Mouse (Mus musculus) erythroid progenitor cell, adult 5-6 weeks (primary cell): Measurements from ENCODE around the gene Lmo1. TPM values are rescaled to one million over a fixed set of nuclear protein-coding genes. Genes with fewer than 3 reads are reported as not detected.
"Not testable (repeated sequence)": the region's sequence is repeated elsewhere in the genome, so short reads cannot be mapped to it uniquely, and the experiment has no call there.

Source experiments
- ATAC-seq: replicated peaks from 2 replicates; pipeline ENCODE4 v1.8.0; 2016; ENCODE audit warnings: moderate number of reproducible peaks, mild to moderate bottlenecking, moderate TSS enrichment, inconsistent platforms; ENCODE audit not compliant: poor library complexity, low FRiP score, severe bottlenecking
- total RNA-seq, 2 experiments: library from RNA; stranded (forward) in 1 of 2; stranded (reverse) in 1 of 2; fragments of 150-400 nt in 1 of 2; fragments of 186-747, 209-891 nt in 1 of 2; gene quantifications; 2 replicates each; pipeline versions ENCODE4 v1.2.3 to v1.2.4; 2015 to 2017; ENCODE audit warnings: low replicate concordance in 2 of 2

The Lmo1 gene
- total RNA-seq, 2 experiments from 2014 or later: not detected

GRCm38 (mm10) chr7:109129442-109129841 is 45.6 kb downstream of the Lmo1 start:
- ATAC-seq: no peak

- no peak for ATAC-seq
Measured at GRCm38 (mm10) chr7:109115929-109116328, 59.1 kb downstream of the Lmo1 start.

- ATAC-seq: 0 out of 2 replicates have a peak, but pooled peaks have one; percentile 6
Measured at GRCm38 (mm10) chr7:109115488-109115887, 59.5 kb downstream of the Lmo1 start.

GRCm38 (mm10) chr7:109114950-109115349 is 60.1 kb downstream of the Lmo1 start:
- ATAC-seq: peak; percentile 81

- peak; percentile 76 for ATAC-seq
Measured at GRCm38 (mm10) chr7:109111000-109111399, 64.0 kb downstream of the Lmo1 start.

GRCm38 (mm10) chr7:109104894-109105293 is 70.1 kb downstream of the Lmo1 start:
- ATAC-seq: no peak

- ATAC-seq: no peak
Measured at GRCm38 (mm10) chr7:109101167-109101566, 73.8 kb downstream of the Lmo1 start.

- peak; percentile 86 for ATAC-seq
Measured at GRCm38 (mm10) chr7:109098145-109099018, 76.6 kb downstream of the Lmo1 start.

- no peak for ATAC-seq
Measured at GRCm38 (mm10) chr7:109097203-109097602, 77.8 kb downstream of the Lmo1 start.

- ATAC-seq: no peak
Measured at GRCm38 (mm10) chr7:109096618-109097017, 78.4 kb downstream of the Lmo1 start.

GRCm38 (mm10) chr7:109094294-109094693 is 80.7 kb downstream of the Lmo1 start:
- ATAC-seq: no peak

- ATAC-seq: not testable (repeated sequence)
Measured at GRCm38 (mm10) chr7:109091316-109091715, 83.7 kb downstream of the Lmo1 start.

Other genes starting within 250 kb of the Lmo1 start
- gene Nlrp10, start 245.0 kb downstream of the Lmo1 start, total RNA-seq (2015; ENCODE audit: low replicate concordance): 0.36 TPM in 1 of 2 replicates, not detected in the other
- gene Nlrp10, start 245.0 kb downstream of the Lmo1 start, total RNA-seq (2017; ENCODE audit: low replicate concordance): not detected in 2 replicates
- gene Eif3f, start 240.8 kb downstream of the Lmo1 start, total RNA-seq (2015; ENCODE audit: low replicate concordance): 51.1 and 68.1 TPM in 2 replicates
- 25.4 and 26.3 TPM in 2 replicates for gene Eif3f, start 240.8 kb downstream of the Lmo1 start, total RNA-seq (2017; ENCODE audit: low replicate concordance)
- gene Tub, start 224.9 kb downstream of the Lmo1 start, total RNA-seq (2015; ENCODE audit: low replicate concordance): not detected in 2 replicates
- gene Tub, start 224.9 kb downstream of the Lmo1 start, total RNA-seq (2017; ENCODE audit: low replicate concordance): 0.64 TPM in 1 of 2 replicates, not detected in the other
- gene Ric3, start 91.9 kb downstream of the Lmo1 start, total RNA-seq (2015; ENCODE audit: low replicate concordance): not detected in 2 replicates
- 0.61 TPM in 1 of 2 replicates, not detected in the other for gene Ric3, start 91.9 kb downstream of the Lmo1 start, total RNA-seq (2017; ENCODE audit: low replicate concordance)